Mouse (Mus musculus) limb, embryonic 10.5 days (tissue): Measurements from ENCODE around the gene Epha5. TPM values are rescaled to one million over a fixed set of nuclear protein-coding genes. Genes with fewer than 3 reads are reported as not detected.

Experiments used
- DNase-seq: peaks from one replicate; pipeline ENCODE4 v3.0.0-alpha.2; 2017; ENCODE audit warnings: low spot score
- H3K27ac ChIP-seq: fragments of 300-500 bp; sonication (generic); 2 replicates; pipeline ENCODE4 v1.5.1; 2016; ENCODE audit warnings: mild to moderate bottlenecking
- H3K27me3 ChIP-seq: fragments of 300-500 bp; sonication (generic); 2 replicates; pipeline ENCODE4 v1.6.1; 2016; ENCODE audit warnings: low read depth, mild to moderate bottlenecking; ENCODE audit not compliant: poor library complexity, severe bottlenecking
- H3K36me3 ChIP-seq: fragments of 300-500 bp; sonication (generic); 2 replicates; pipeline ENCODE4 v1.6.1; 2016; ENCODE audit warnings: mild to moderate bottlenecking, moderate library complexity
- H3K4me1 ChIP-seq: fragments of 300-500 bp; sonication (generic); 2 replicates; pipeline ENCODE4 v1.6.1; 2016
- H3K4me3 ChIP-seq: fragments of 300-500 bp; sonication (generic); 2 replicates; pipeline ENCODE4 v1.5.1; 2016; ENCODE audit warnings: mild to moderate bottlenecking, moderate library complexity
- H3K9me3 ChIP-seq: fragments of 300-500 bp; sonication (generic); replicated peaks from 2 replicates; pipeline ENCODE4 v1.6.1; 2016; ENCODE audit warnings: mild to moderate bottlenecking
- WGBS: fragments of 180-500 bp; shearing (Covaris S2); methylation state at CpG from one replicate; pipeline ENCODE4 v1.1.7; 2016; 5-methylcytosine and 5-hydroxymethylcytosine counted together
- polyA plus RNA-seq: library from polyadenylated mRNA; unstranded; fragments of >200 nt; fragmentation: Nextera tagmentation; extraction: Ambion mirVana; gene quantifications from 2 replicates; pipeline ENCODE4 v1.2.1, GENCODE M21; 2016

Epha5 gene
- polyA plus RNA-seq, result 2.5 and 3.7 TPM in 2 replicates

DNA sequence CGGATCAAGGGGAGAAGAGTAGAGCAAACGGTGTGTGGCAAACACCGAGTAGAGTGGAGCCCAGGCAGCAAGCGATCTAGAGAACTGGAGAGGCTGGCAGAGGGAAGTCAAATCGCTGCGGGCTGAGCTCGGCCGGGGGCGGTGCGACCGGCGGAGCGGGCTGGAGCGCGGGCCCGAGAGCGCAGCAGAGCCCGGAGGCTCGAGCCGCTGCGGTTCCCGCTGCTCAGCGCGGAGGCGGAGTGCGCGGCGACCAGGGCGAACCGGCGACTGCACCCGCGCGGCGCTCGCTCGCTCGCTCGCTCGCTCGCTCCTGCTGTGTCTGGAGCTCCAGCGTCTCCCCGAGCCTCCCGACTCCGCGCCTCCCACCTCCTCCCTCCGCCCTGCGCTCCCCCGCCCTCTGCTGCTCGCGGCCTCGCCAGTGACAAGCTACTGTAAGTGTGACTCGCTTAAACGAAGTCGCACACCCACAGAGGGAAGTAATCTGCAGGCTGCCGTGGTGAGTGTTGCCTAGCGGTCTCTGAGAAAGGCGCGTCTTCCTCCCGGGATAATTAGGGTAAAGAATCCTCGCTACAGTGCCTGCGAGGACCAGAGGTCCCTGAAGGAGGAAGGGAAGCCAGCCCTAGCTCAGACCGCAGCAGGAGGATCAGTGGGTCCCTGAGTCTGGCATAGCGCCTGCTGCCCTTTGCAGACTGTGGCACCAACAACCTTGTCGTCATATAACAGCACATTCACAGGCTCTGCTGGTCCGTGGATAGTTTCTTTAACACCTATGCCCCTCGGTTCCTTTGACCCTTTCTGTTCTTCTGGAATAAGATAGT, at the start of gene Epha5:
TSS of gene Epha5 (minus strand) at position 321 of the 818 bp plus-strand sequence.
- Histone ChIP-seq H3K9me3 (no peaks in the 10 kb centered on the region), H3K4me3 (peak within 1 kb of the TSS; percentile 69), H3K36me3 (no peaks in the 10 kb centered on the region), H3K27ac (peak within 1 kb of the TSS; percentile 81), H3K4me1 (peaks cover 27% of the 10 kb centered on the region), H3K27me3 (peaks cover 34% of the 10 kb centered on the region)
- DNase-seq, result peak; percentile 84
- under 1% methylated on average over 67 of the region's 67 CpGs for WGBS

GRCm38 (mm10) chr5:84456216-84456615, 39.0 kb upstream of the Epha5 start:
- H3K9me3 ChIP-seq, result no peaks in the 10 kb centered on the region
- no peak for DNase-seq
- no peak overlapping the region for H3K4me3 ChIP-seq
- no peaks in the 10 kb centered on the region for H3K4me1 ChIP-seq
- H3K36me3 ChIP-seq, result no peaks in the 10 kb centered on the region
- no peak overlapping the region for H3K27ac ChIP-seq
- H3K27me3 ChIP-seq, result no peaks in the 10 kb centered on the region
- 65% methylated on average over 3 of the region's 3 CpGs for WGBS

GRCm38 (mm10) chr5:84454641-84455040, 37.5 kb upstream of the Epha5 start:
- H3K27me3 ChIP-seq, result no peaks in the 10 kb centered on the region
- no peak overlapping the region for H3K27ac ChIP-seq

DNA sequence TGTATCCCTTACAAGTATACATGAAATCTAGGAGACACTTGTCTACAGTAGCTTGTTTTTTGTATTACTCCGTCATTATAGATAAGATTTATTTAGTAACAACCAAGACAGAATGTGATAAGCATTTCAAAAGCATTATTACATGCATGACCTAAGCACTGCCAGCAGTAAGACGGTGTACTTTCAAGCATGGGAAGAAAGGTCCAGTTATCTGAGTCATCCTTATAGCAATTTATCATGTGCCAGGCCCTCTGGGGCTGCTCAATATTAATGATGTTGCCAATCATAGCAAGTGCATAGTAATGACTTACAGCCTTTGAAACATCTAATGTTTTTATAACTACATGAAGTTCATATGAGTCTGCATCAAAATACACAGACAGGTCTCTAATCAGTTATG, 36.7 kb upstream of the Epha5 start:
- H3K9me3 ChIP-seq, result no peaks in the 10 kb centered on the region
- H3K36me3 ChIP-seq, result no peaks in the 10 kb centered on the region
- 88% methylated on average over 2 of the region's 2 CpGs for WGBS
- no peaks in the 10 kb centered on the region for H3K4me1 ChIP-seq
- no peak overlapping the region for H3K4me3 ChIP-seq
- DNase-seq, result no peak
- H3K27ac ChIP-seq, result no peak overlapping the region
- no peaks in the 10 kb centered on the region for H3K27me3 ChIP-seq

More at GRCm38 (mm10) chr5:84454641-84455040, 37.5 kb upstream of the Epha5 start:
- H3K4me3 ChIP-seq, result no peak overlapping the region
- no peaks in the 10 kb centered on the region for H3K36me3 ChIP-seq
- WGBS, result 92% methylated on average over 4 of the region's 4 CpGs
- no peak for DNase-seq
- H3K9me3 ChIP-seq, result no peaks in the 10 kb centered on the region
- no peaks in the 10 kb centered on the region for H3K4me1 ChIP-seq

DNA sequence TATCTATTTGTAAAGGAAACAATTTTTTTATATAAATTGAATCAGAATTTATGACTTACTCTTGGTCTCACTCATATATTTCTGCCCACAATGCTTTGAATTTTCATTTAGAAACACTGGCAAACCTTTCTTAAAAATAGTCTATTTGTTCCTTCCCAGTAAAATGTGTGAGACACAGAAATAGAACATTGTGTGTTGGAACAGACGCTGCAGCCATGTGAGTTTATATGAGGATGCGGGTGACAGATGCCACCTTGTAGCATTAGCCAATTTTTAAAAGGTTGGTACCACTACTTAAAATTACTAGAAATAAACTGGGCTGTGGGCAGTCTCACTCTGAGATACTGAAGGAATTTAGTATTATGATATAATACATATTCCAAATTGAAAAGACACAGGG, 23.1 kb upstream of the Epha5 start:
- H3K4me3 ChIP-seq, result no peak overlapping the region
- no peak for DNase-seq
- H3K4me1 ChIP-seq, result no peaks in the 10 kb centered on the region
- WGBS, result 88% methylated on average over 2 of the region's 2 CpGs
- no peaks in the 10 kb centered on the region for H3K27me3 ChIP-seq
- H3K9me3 ChIP-seq, result no peaks in the 10 kb centered on the region
- H3K27ac ChIP-seq, result no peak overlapping the region
- no peaks in the 10 kb centered on the region for H3K36me3 ChIP-seq

DNA sequence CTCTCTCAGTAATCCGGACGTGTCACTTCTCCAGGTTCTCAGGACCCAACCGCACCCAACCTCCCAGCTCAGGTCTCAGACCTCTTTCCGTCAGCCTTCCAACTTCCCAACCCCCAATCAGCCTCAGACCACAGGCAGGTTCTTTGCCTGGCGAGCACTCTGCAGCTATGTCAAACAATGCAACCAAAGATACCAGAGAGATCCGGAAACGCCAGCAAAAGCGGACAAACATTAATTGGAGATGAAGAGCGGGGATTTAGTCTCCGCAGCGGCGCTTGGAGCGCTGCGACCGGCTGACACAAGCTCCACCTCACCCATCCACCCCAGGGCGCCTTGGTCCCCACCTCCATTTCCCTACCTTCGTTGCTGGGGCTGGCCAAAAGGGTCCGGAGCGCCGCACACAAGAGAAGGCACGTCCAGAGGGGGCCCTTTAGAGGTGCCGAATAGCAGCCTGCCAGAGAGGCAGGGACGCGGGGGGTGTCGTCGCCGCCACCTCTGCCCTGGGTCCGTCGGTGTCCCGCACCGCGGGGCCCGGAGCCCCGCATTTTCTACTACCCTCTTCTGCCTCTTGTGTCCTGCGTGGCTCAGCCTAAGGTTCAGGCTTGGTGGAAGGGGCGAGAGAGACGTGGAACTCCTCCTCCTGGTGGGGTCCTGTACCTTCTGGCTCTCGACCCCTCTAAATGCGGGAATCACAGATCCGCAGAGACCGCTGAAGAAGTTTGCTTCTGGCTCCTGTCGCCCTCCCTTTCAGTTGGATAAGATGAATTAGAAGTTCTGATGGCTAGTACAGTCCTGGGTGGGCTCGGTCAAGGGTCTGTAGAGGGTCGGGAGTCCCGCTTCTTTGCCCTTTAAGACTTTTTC, 991 bp downstream of the Epha5 start:
- no peaks in the 10 kb centered on the region for H3K36me3 ChIP-seq
- H3K4me3 ChIP-seq, result peak overlapping the region; percentile 69
- peaks cover 27% of the 10 kb centered on the region for H3K4me1 ChIP-seq
- no peaks in the 10 kb centered on the region for H3K9me3 ChIP-seq
- peak; percentile 57 for DNase-seq
- peaks cover 34% of the 10 kb centered on the region for H3K27me3 ChIP-seq
- peak overlapping the region; percentile 36; the same call in 1 of the 2 replicates for H3K27ac ChIP-seq
- WGBS, result under 1% methylated on average over 45 of the region's 45 CpGs

DNA sequence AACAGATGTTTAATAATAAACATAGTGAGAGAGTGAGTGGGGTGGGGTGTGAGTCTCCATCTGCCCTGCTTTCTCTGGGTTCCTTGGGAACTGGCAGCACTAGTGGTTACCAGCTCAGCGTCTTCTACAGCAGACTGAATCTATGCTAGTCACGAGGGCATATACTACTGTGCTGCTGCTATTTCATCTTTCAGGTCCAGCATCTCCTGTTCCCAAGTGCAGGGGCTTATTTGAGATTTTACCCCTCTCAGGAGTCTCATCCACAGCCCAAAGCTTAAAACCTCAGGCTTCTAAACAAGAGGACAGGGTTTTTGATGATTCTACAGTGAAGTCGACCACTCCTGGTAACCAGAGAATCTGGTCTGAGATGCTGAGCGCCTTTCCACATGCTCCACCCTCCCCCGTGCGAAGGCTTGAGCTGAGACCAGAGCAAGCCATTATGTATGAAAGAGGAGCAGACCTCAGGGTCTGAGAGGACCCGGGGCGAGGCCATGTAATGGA, 2.2 kb downstream of the Epha5 start:
- Histone ChIP-seq H3K27ac (no peak overlapping the region), H3K4me1 (peaks cover 27% of the 10 kb centered on the region), H3K36me3 (no peaks in the 10 kb centered on the region), H3K4me3 (peak overlapping the region; percentile 69), H3K9me3 (no peaks in the 10 kb centered on the region), H3K27me3 (peaks cover 34% of the 10 kb centered on the region)
- peak; percentile 37 for DNase-seq
- WGBS, result 8% methylated on average over 8 of the region's 8 CpGs

DNA sequence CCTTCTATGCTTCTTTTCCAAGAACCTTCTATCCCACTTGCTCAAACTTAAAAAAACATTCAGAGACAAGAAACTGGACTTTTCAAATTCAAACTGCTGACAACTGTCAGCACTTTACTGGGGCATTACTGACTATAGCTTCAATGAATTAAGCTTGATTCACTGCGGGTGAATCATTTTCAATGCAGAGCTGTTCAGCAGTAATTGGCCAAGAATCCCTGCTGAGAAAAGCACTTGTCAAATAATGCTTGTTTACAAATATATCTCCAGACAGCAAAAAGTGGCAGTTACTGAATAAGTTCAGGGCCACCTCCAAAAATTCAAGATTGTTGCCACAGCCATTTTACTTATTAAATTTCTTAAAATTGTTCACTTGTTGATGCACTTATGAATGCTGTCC, 4.2 kb downstream of the Epha5 start:
- no peaks in the 10 kb centered on the region for H3K9me3 ChIP-seq
- no peak overlapping the region for H3K27ac ChIP-seq
- no peaks in the 10 kb centered on the region for H3K36me3 ChIP-seq
- no peak overlapping the region for H3K4me3 ChIP-seq
- no peak for DNase-seq
- peaks cover 27% of the 10 kb centered on the region for H3K4me1 ChIP-seq
- peaks cover 24% of the 10 kb centered on the region for H3K27me3 ChIP-seq
- WGBS, result 44% methylated on average over 1 of the region's 1 CpGs

- Histone ChIP-seq H3K27ac (no peak overlapping the region), H3K4me1 (0 out of 2 replicates have a peak, but pooled peaks cover 3% of the 10 kb centered on the region), H3K4me3 (no peak overlapping the region), H3K9me3 (no peaks in the 10 kb centered on the region), H3K27me3 (no peaks in the 10 kb centered on the region), H3K36me3 (no peaks in the 10 kb centered on the region)
- 51% methylated on average over 2 of the region's 2 CpGs for WGBS
- no peak for DNase-seq
Observed at GRCm38 (mm10) chr5:84408370-84408769, 8.8 kb downstream of the Epha5 start.

- 90% methylated on average over 1 of the region's 1 CpGs for WGBS
- Histone ChIP-seq H3K4me3 (no peak overlapping the region), H3K9me3 (no peaks in the 10 kb centered on the region), H3K36me3 (no peaks in the 10 kb centered on the region), H3K27me3 (no peaks in the 10 kb centered on the region), H3K27ac (no peak overlapping the region), H3K4me1 (no peaks in the 10 kb centered on the region)
- no peak for DNase-seq
Observed at GRCm38 (mm10) chr5:84397085-84397484, 20.1 kb downstream of the Epha5 start.

DNA sequence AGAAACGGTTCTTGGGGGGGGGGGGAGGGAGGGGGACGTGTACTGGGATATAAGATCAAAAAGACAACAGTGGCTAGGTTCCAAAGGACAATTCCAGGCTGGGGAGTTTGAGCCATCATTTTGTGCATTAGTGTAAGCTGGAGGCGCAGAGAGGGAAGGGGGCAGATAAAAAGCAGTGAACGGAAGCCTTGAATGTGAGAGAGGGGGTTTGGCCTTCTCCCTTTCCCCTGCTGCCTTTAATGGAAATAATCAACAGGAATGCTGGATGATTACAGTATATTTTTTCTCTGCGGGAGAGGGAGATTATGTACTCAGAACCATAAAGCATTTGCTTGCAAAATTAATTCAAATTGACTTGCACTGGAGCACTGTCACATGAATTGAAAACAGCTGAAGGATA, 51.8 kb downstream of the Epha5 start:
- Histone ChIP-seq H3K27me3 (no peaks in the 10 kb centered on the region), H3K4me3 (no peak overlapping the region), H3K4me1 (no peaks in the 10 kb centered on the region), H3K36me3 (no peaks in the 10 kb centered on the region), H3K27ac (no peak overlapping the region), H3K9me3 (no peaks in the 10 kb centered on the region)
- WGBS, result 73% methylated on average over 5 of the region's 5 CpGs
- DNase-seq, result no peak

DNA sequence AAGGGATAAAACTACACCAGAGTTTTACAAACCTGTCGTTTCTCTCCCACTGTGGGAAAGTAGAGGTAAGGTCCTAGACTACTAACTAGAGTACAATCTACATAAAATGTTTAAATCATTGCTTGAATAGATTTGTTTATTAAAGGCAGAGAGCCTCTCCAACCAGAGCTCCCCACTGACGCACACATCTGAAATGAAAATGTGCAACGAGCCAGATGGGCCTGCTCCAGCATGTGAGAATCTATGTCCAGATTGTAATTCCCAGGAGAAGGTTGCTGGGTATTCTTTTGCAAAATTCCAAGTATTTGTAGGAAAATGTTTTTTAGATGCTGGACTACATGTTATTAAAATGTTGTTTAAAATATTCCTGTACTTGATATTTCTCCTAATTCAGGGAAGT, 57.8 kb downstream of the Epha5 start:
- Histone ChIP-seq H3K27me3 (no peaks in the 10 kb centered on the region), H3K9me3 (no peaks in the 10 kb centered on the region), H3K27ac (no peak overlapping the region), H3K36me3 (no peaks in the 10 kb centered on the region), H3K4me3 (no peak overlapping the region), H3K4me1 (no peaks in the 10 kb centered on the region)
- 88% methylated on average over 3 of the region's 3 CpGs for WGBS
- no peak for DNase-seq

DNA sequence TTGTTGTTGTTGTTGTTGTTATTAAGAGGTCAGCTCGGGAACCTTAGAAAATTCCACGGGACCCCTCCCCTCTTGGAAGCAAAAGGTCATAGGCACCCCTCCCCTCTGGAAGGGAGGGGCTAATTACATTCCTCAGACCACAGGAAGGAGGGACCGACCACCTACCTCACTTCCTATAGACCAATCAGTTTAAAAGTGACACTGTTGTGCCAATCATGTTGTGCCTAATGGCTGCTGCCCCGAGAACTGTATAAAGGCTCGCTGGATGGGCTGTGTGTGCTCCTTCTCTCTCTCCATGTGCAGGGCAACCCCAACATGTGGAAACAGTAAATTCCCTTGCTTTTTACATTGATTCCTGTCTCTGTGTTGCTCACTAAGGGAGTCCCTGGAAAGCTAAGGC, 64.1 kb downstream of the Epha5 start:
- Histone ChIP-seq H3K36me3 (no peaks in the 10 kb centered on the region), H3K27me3 (no peaks in the 10 kb centered on the region), H3K9me3 (no peaks in the 10 kb centered on the region), H3K4me1 (no peaks in the 10 kb centered on the region), H3K27ac (no peak overlapping the region), H3K4me3 (no peak overlapping the region)
- 87% methylated on average over 5 of the region's 5 CpGs for WGBS
- no peak for DNase-seq
